Mouse (Mus musculus) heart, adult 2 months (tissue): ENCODE data around the gene Pde3b.

ENCODE experiments used
- CTCF ChIP-seq: fragments of 200-600 bp; IDR thresholded peaks from 2 replicates; pipeline ENCODE4 v1.8.1; 2022; ENCODE audit warnings: antibody characterized with exemption, mild to moderate bottlenecking, moderate library complexity
- EP300 ChIP-seq: fragments of 200-500 bp; IDR thresholded peaks from 2 replicates; pipeline ENCODE4 v1.6.1; 2011; ENCODE audit warnings: low read depth, low read length, control low read depth; ENCODE audit not compliant: insufficient read depth

DNA sequence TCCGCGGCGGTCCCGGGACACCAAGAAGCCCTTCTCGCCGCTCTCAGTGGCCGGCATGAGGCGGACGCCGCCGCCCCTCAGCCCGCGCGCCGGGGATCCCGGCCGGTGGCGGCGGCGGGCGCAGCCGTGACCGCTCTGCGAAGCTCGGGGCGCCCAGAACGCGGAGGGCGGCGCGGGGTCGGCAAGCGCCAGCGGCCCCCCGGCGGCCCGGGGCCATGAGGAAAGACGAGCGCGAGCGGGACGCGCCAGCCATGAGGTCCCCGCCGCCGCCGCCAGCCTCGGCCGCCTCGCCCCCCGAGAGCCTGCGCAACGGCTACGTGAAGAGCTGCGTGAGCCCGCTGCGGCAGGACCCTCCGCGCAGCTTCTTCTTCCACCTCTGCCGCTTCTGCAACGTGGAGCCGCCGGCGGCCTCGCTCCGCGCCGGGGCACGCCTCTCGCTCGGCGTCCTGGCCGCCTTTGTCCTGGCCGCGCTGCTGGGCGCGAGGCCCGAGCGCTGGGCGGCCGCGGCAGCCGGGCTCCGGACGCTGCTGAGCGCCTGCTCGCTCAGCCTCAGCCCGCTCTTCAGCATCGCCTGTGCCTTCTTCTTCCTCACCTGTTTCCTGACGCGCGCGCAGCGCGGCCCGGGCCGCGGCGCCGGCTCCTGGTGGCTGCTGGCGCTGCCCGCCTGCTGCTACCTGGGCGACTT is 397 bp downstream of the Pde3b start:
- TF ChIP-seq CTCF (no peak), EP300 (no peak)
